Mouse (Mus musculus) bone marrow, adult 2 months (tissue): ENCODE measurements around the gene Myh14.

Experiments used
- CTCF ChIP-seq: fragments of 200-500 bp; IDR thresholded peaks from 2 replicates; pipeline ENCODE4 v1.5.1; 2011; ENCODE audit warnings: low read length, control low read depth; ENCODE audit not compliant: control insufficient read depth, insufficient read depth
- POLR2A ChIP-seq: fragments of 200-500 bp; IDR thresholded peaks from 2 replicates; pipeline ENCODE4 v1.6.1; 2011; ENCODE audit warnings: low read depth, mild to moderate bottlenecking, control low read depth, low read length, borderline replicate concordance; ENCODE audit not compliant: control insufficient read depth

GRCm38 (mm10) chr7:44624543-44624826 is 46.2 kb downstream of the Myh14 start:
- no peak for TF ChIP-seq POLR2A
- TF ChIP-seq CTCF, result no peak
